Mouse (Mus musculus): ENCODE data around the gene Cdkn1b. TPM values are rescaled to one million over a fixed set of nuclear protein-coding genes. Genes with fewer than 3 reads are reported as not detected.

The Cdkn1b gene
- polyA plus RNA-seq, 1 experiment from 2014 or later: 19.9 TPM

Other genes with a start within 250 kb of the Cdkn1b start
- gene Dusp16, start 127.8 kb upstream of the Cdkn1b start, polyA plus RNA-seq (2014; fragmentation: Nextera tagmentation; extraction: Ambion mirVana): 19.2 and 21.4 TPM in 2 replicates
- gene Crebl2, start 90.2 kb upstream of the Cdkn1b start, polyA plus RNA-seq (2014; fragmentation: Nextera tagmentation; extraction: Ambion mirVana): 3.5 and 4.1 TPM in 2 replicates
- 11.2 and 12.3 TPM in 2 replicates for gene Gpr19, start 21.8 kb upstream of the Cdkn1b start, polyA plus RNA-seq (2014; fragmentation: Nextera tagmentation; extraction: Ambion mirVana)
- gene Apold1, start 61.3 kb downstream of the Cdkn1b start, polyA plus RNA-seq (2014; fragmentation: Nextera tagmentation; extraction: Ambion mirVana): 3.5 and 4.0 TPM in 2 replicates
- 107 and 111 TPM in 2 replicates for gene Ddx47, start 91.2 kb downstream of the Cdkn1b start, polyA plus RNA-seq (2014; fragmentation: Nextera tagmentation; extraction: Ambion mirVana)
- gene Gprc5a, start 145.2 kb downstream of the Cdkn1b start, polyA plus RNA-seq (2014; fragmentation: Nextera tagmentation; extraction: Ambion mirVana): 15.2 and 17.0 TPM in 2 replicates
- gene Gprc5d, start 197.9 kb downstream of the Cdkn1b start, polyA plus RNA-seq (2014; fragmentation: Nextera tagmentation; extraction: Ambion mirVana): not detected in 2 replicates

Data from stomach, embryonic 14.5 days (tissue).